Mouse (Mus musculus) adrenal gland, adult (tissue): ENCODE measurements around the gene Kcp.

Source experiments
- DNase-seq, 2 experiments: peaks; one replicate each; pipeline ENCODE4 v3.0.0; 2022 to 2023; ENCODE audit warnings: low spot score in 1 of 2; ENCODE audit not compliant: inconsistent age in 2 of 2

The Kcp gene

GRCm38 (mm10) chr6:29523301-29524033, 15.7 kb upstream of the Kcp start:
- DNase-seq, result no peak

GRCm38 (mm10) chr6:29522626-29523300, 15.0 kb upstream of the Kcp start:
- no peak for DNase-seq

DNA sequence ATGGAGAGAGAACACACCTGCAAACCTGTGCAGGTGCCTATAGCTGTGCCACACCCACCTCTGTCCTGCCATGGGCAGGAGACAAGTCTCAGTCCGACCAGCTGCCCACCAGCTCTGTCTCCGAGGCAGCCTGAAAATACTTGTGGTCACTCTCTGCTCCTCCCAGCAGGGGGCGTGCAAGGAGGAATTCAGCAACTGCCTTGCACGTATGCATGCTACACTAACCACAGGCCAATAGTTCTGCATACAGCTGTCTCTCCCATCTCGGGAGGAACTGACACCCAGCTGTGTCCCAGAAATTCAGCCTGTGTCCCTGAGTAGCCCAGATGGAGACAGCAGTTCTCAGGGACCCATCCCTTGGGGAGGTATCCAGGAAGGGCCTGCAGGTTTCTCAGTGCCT, 9.4 kb upstream of the Kcp start:
- peak; percentile 73 to 90 for DNase-seq

DNA sequence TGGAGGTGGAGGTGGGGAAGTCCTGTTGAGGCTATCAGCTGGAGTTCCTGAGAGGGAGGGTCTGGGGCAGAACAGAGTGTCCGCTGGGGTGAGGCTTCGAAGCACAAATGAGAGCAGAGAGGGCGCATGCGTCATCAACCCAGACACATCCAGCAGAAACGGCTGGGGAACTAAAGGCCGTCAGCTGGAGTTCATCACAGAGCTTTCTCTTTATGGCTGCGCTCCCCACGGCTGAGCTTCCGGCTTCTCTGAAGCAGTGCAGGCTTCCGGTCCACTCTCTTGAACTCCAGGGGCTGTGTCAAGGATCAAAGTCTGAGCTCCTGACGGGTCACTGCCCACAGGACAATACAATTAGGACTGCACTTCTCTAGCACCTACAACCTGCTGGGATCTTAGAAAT, 5.5 kb upstream of the Kcp start:
- peak; percentile 45 to 59 for DNase-seq

DNA sequence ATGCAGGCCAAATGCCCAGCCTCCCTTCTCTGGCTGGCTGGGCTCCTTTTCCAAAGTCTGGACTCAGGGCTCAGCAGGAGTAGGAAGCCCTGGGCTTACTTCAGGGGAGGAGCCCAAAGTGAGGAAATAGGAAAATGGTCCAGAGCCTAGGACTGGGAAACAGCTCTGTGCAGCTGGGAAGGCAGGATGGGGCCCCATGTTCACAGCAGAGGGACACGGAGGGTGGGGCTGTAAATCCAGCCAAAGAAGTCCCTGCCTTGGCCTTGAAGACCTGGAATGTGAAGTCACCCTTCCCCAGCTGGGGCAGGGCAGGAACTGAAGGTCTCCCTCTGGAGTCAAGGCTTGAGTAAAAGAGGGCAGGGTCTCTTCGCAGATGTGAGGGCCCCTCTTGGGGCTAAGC, 1.3 kb upstream of the Kcp start:
- no peak for DNase-seq

GRCm38 (mm10) chr6:29506834-29507233, 918 bp downstream of the Kcp start:
- no peak for DNase-seq

GRCm38 (mm10) chr6:29505493-29505892, 2.3 kb downstream of the Kcp start:
- no peak for DNase-seq

GRCm38 (mm10) chr6:29501599-29501998, 6.2 kb downstream of the Kcp start:
- peak in 1 of 2 experiments; percentile 35 for DNase-seq

DNA sequence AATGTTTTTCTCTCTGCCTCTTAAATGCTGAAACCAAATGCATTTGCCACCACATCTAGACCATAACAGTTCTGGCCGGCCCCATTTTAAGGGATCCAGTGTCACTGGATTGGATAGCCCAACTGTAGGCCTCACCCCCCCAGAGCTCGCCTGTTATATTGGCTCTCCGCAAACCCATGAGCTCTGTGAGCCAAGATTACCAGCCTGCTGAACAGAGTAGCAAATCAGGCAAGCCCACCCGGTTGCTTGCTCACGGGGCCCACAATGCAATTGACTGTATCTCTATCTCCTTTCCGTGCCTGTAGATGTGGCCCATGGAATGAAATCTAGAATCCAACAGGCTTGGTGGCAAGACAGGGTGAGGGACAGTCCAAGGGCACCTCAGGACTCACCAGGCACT, 6.9 kb downstream of the Kcp start:
- DNase-seq, result no peak

- DNase-seq, result no peak
Measured at GRCm38 (mm10) chr6:29500177-29500576, 7.6 kb downstream of the Kcp start.

- no peak for DNase-seq
Measured at GRCm38 (mm10) chr6:29497791-29498190, 10.0 kb downstream of the Kcp start.

- DNase-seq, result no peak
Measured at GRCm38 (mm10) chr6:29496270-29496669, 11.5 kb downstream of the Kcp start.

DNA sequence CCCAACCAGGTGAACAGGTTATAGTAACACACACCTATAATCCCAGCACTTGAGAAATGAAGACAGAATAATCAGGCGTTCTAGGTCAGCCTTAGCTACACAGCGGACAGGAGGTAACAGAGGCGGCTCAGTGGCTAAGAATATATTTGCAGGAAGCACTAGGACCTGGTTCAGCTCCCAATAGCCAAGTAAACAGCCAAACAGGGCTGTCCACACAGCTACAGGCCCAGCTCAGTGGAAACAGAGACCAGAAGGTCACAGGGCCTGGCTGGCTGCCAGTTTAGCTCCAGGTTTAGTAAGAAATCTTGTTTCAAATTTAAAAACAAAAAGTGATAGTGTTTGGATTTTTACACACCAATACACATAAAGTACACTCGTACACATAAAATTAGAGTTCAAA, 13.7 kb downstream of the Kcp start:
- DNase-seq, result peak; percentile 26 to 71

- no peak for DNase-seq
Measured at GRCm38 (mm10) chr6:29485951-29486350, 21.8 kb downstream of the Kcp start.

DNA sequence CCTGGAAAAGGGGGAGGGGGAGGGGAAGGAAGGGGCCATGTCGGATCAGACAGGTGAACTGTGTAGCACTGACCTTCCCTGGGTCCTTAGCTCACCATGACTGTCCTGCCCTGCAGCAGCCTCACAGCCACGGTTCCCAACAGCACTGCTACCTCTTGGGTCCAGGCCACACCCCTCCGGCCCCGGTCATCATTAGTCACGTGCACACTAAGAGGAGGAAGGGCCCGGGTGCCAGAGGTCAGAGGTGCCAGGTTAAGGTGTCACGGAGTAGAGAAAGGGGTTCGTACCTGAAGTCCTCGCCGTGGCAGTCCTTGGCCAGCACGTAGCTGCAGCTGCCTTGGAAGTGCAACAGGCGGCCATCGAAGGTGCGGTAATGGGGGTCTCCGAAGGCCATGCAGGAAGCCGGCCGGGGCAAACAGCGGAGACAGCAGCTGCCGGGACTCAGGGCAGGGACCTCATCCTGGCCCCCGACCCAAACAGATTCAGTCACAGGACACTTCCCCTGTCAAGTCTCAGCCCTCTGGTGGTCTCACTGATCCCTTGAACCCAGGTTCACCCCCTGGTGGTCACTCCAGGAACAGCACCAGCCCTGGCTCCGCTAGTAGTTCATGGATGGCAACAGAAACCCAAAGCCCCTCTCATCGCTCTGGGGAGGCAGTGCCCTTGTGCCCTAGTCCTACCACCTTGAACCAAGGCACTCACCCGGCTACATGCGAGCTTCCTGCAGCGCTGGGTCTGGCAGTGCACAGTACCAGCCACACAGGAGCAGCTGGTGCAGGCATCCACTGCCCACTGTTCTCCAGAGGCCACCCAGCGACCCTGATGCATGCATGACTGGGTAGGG, 22.8 kb downstream of the Kcp start:
- DNase-seq, result peak; percentile 51 to 84

GRCm38 (mm10) chr6:29482691-29483090, 25.1 kb downstream of the Kcp start:
- no peak for DNase-seq

GRCm38 (mm10) chr6:29474736-29475135, 33.0 kb downstream of the Kcp start:
- peak; percentile 23 to 64 for DNase-seq

GRCm38 (mm10) chr6:29473941-29474691, 33.6 kb downstream of the Kcp start:
- DNase-seq, result peak; percentile 91 to 96

DNA sequence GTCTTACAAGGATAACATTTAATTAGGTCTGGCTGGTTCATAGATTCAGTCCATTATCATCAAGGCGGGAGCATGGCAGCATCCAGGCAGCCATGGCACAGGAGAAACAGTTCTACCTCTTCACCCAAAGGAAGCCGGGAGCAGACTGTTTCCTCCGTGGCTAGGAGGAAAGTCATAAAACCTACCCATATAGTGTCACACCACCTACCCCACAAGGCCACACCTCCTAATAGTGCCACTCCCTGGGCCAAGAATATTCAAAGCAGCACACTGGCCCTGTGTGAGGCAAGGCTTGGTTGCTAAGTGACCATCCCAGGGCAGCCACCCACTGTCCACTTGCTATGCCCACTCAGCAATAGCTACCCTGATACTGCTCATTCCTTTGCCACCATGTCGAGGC, 36.6 kb downstream of the Kcp start, which contains the start of gene Atp6v1fnb:
Gene Atp6v1fnb (plus strand): TSS at position 301 of the 400 bp plus-strand sequence.
- DNase-seq, result no peak

GRCm38 (mm10) chr6:29468851-29469250, 38.9 kb downstream of the Kcp start:
- no peak for DNase-seq
